Mouse (Mus musculus) T-helper 1 cell (primary cell): ENCODE results near the gene Il1rl2.

ENCODE experiments used
- in situ Hi-C: fragments of 300-600 bp; cut with MboI, MseI; formaldehyde crosslinking; loops from one replicate; pipeline ENCODE4 v1.15.1; 2025; ENCODE audit warnings: high pct_unique_total_duplicates

Gene Il1rl2

GRCm38 (mm10) chr1:40376745-40377144, 52.3 kb downstream of the Il1rl2 start:
- in situ Hi-C loops: no loop called here

GRCm38 (mm10) chr1:40378794-40379193, 54.4 kb downstream of the Il1rl2 start:
- in situ Hi-C loops: no loop called here

GRCm38 (mm10) chr1:40380111-40380510, 55.7 kb downstream of the Il1rl2 start:
- in situ Hi-C loops: loop anchor here (5.0 kb wide), 3 partner anchors 82 to 272 kb away; no protein-coding TSS in a partner anchor

GRCm38 (mm10) chr1:40380990-40381389, 56.6 kb downstream of the Il1rl2 start:
- in situ Hi-C loops: loop anchor here (5.0 kb wide), 3 partner anchors 81 to 271 kb away; no protein-coding TSS in a partner anchor

- in situ Hi-C loops: loop anchor here (5.0 kb wide), 3 partner anchors 79 to 269 kb away; no protein-coding TSS in a partner anchor
These were observed 58.4 kb downstream of the Il1rl2 start for GRCm38 (mm10) chr1:40382841-40383240.

- in situ Hi-C loops: loop anchor here (5.0 kb wide), 3 partner anchors 77 to 267 kb away; no protein-coding TSS in a partner anchor
These were observed 60.6 kb downstream of the Il1rl2 start for GRCm38 (mm10) chr1:40384931-40385545.

GRCm38 (mm10) chr1:40391374-40391773, 67.0 kb downstream of the Il1rl2 start:
- in situ Hi-C loops: no loop called here

GRCm38 (mm10) chr1:40392535-40392934, 68.1 kb downstream of the Il1rl2 start:
- in situ Hi-C loops: no loop called here

GRCm38 (mm10) chr1:40393214-40393613, 68.8 kb downstream of the Il1rl2 start:
- in situ Hi-C loops: no loop called here

GRCm38 (mm10) chr1:40399639-40400038, 75.2 kb downstream of the Il1rl2 start:
- in situ Hi-C loops: no loop called here

- in situ Hi-C loops: no loop called here
These were observed 80.3 kb downstream of the Il1rl2 start for GRCm38 (mm10) chr1:40404682-40405081.

- in situ Hi-C loops: no loop called here
These were observed 85.5 kb downstream of the Il1rl2 start for GRCm38 (mm10) chr1:40409882-40410281.

- in situ Hi-C loops: no loop called here
These were observed 88.6 kb downstream of the Il1rl2 start for GRCm38 (mm10) chr1:40413039-40413438.

- in situ Hi-C loops: no loop called here
These were observed 89.9 kb downstream of the Il1rl2 start for GRCm38 (mm10) chr1:40414276-40414675.

GRCm38 (mm10) chr1:40414863-40415656, 90.7 kb downstream of the Il1rl2 start:
- in situ Hi-C loops: no loop called here

- in situ Hi-C loops: no loop called here
These were observed 92.6 kb downstream of the Il1rl2 start for GRCm38 (mm10) chr1:40417034-40417433.
